Mouse (Mus musculus) stomach, embryonic 14.5 days (tissue): ENCODE data around the gene Ube2i. TPM values are rescaled to one million over a fixed set of nuclear protein-coding genes. Genes with fewer than 3 reads are reported as not detected.

Source experiments
- ATAC-seq: fragments of 200-750 bp; cut with Nextera tagmentation; 2 replicates; pipeline ENCODE4 v1.8.0; 2017; ENCODE audit warnings: low read depth, moderate TSS enrichment; ENCODE audit not compliant: insufficient number of reproducible peaks, insufficient read depth, low FRiP score
- H3K27ac ChIP-seq: fragments of 300-500 bp; sonication (generic); 2 replicates; pipeline ENCODE4 v1.5.1; 2014; ENCODE audit warnings: mild to moderate bottlenecking, low read length, moderate library complexity, mixed read lengths
- H3K27me3 ChIP-seq: fragments of 300-500 bp; sonication (generic); 2 replicates; pipeline ENCODE4 v1.6.1; 2014; ENCODE audit warnings: low read length, control low read depth, mixed read lengths; ENCODE audit not compliant: control insufficient read depth, insufficient read depth
- H3K36me3 ChIP-seq: fragments of 300-500 bp; sonication (generic); 2 replicates; pipeline ENCODE4 v1.6.1; 2014; ENCODE audit warnings: mild to moderate bottlenecking, control low read depth, low read length, moderate library complexity, mixed read lengths; ENCODE audit not compliant: control insufficient read depth, insufficient read depth
- H3K4me1 ChIP-seq: fragments of 300-500 bp; sonication (generic); 2 replicates; pipeline ENCODE4 v1.6.1; 2014; ENCODE audit warnings: low read length, control low read depth, mixed read lengths; ENCODE audit not compliant: control insufficient read depth, insufficient read depth
- H3K4me2 ChIP-seq: fragments of 300-500 bp; sonication (generic); replicated peaks from 2 replicates; pipeline ENCODE4 v1.6.1; 2014; ENCODE audit warnings: low read depth, low read length, control low read depth
- H3K4me3 ChIP-seq: fragments of 300-500 bp; sonication (generic); 2 replicates; pipeline ENCODE4 v1.5.1; 2014; ENCODE audit warnings: low read depth, low read length, control low read depth
- H3K9ac ChIP-seq: fragments of 300-500 bp; sonication (generic); replicated peaks from 2 replicates; pipeline ENCODE4 v1.6.1; 2014; ENCODE audit warnings: low read depth, mild to moderate bottlenecking, control low read depth, low read length, moderate library complexity, mixed read lengths
- H3K9me3 ChIP-seq: fragments of 300-500 bp; sonication (generic); 2 replicates; pipeline ENCODE4 v1.6.1; 2016; ENCODE audit warnings: low read depth, low read length, control low read depth; ENCODE audit not compliant: control insufficient read depth
- WGBS: fragments of 180-500 bp; shearing (Covaris S2); extraction: QIAGEN DNeasy Blood & Tissue Kit; methylation state at CpG from one replicate; pipeline ENCODE4 v1.1.7; 2014; 5-methylcytosine and 5-hydroxymethylcytosine counted together
- microRNA-seq: library from miRNA; unstranded; fragments of <30 nt; microRNA quantifications from one replicate; pipeline ENCODE4, GENCODE M21; 2016
- polyA plus RNA-seq: library from polyadenylated mRNA; unstranded; fragments of >200 nt; fragmentation: Nextera tagmentation; extraction: Ambion mirVana; gene quantifications from 2 replicates; pipeline ENCODE4 v1.2.1, GENCODE M21; 2014

The Ube2i gene
- polyA plus RNA-seq, 1 experiment from 2014 or later, result 592 TPM

- no peak overlapping the region for H3K4me3 ChIP-seq
- H3K36me3 ChIP-seq, result peaks cover 20% of the 10 kb centered on the region
- no peak overlapping the region for H3K27ac ChIP-seq
- H3K4me2 ChIP-seq, result no peak overlapping the region
- H3K9me3 ChIP-seq, result no peaks in the 10 kb centered on the region
- 93% methylated on average over 15 of the region's 15 CpGs for WGBS
- no peaks in the 10 kb centered on the region for H3K27me3 ChIP-seq
- peaks cover 4% of the 10 kb centered on the region; the same call in 1 of the 2 replicates for H3K4me1 ChIP-seq
- H3K9ac ChIP-seq, result no peak overlapping the region
- no peak for ATAC-seq
Observed at GRCm38 (mm10) chr17:25219492-25220295, 54.7 kb downstream of the Ube2i start.

GRCm38 (mm10) chr17:25218967-25219366 lies 55.5 kb downstream of the Ube2i start:
- H3K9me3 ChIP-seq, result no peaks in the 10 kb centered on the region
- WGBS, result 90% methylated on average over 9 of the region's 9 CpGs
- no peaks in the 10 kb centered on the region for H3K27me3 ChIP-seq
- H3K36me3 ChIP-seq, result peaks cover 23% of the 10 kb centered on the region
- no peak overlapping the region for H3K4me2 ChIP-seq
- H3K9ac ChIP-seq, result no peak overlapping the region
- H3K4me1 ChIP-seq, result peaks cover 4% of the 10 kb centered on the region; the same call in 1 of the 2 replicates
- no peak overlapping the region for H3K4me3 ChIP-seq
- ATAC-seq, result no peak
- H3K27ac ChIP-seq, result no peak overlapping the region

GRCm38 (mm10) chr17:25215431-25215830 lies 59.0 kb downstream of the Ube2i start:
- Histone ChIP-seq H3K27me3 (no peaks in the 10 kb centered on the region), H3K4me1 (no peaks in the 10 kb centered on the region), H3K4me3 (no peak overlapping the region), H3K36me3 (peaks cover 38% of the 10 kb centered on the region), H3K27ac (no peak overlapping the region), H3K4me2 (no peak overlapping the region), H3K9ac (no peak overlapping the region), H3K9me3 (no peaks in the 10 kb centered on the region)
- ATAC-seq, result no peak
- 82% methylated on average over 3 of the region's 3 CpGs for WGBS

Small RNA genes within 50 kb of the gene (microRNA-seq; reads per million reads assigned to microRNA genes)
- 2.1 reads per million for gene Mir3547

Other genes starting within 250 kb of the Ube2i start
- 21.6 TPM in 2 replicates for gene Tmem204, start 191.0 kb downstream of the Ube2i start, polyA plus RNA-seq
- gene Telo2, start 158.7 kb downstream of the Ube2i start, polyA plus RNA-seq, result 38.2 and 40.5 TPM in 2 replicates
- gene Ptx4, start 153.9 kb downstream of the Ube2i start, polyA plus RNA-seq, result 0.16 and 0.28 TPM in 2 replicates
- 19.7 and 20.4 TPM in 2 replicates for gene Clcn7, start 141.2 kb downstream of the Ube2i start, polyA plus RNA-seq
- gene Ccdc154, start 112.2 kb downstream of the Ube2i start, polyA plus RNA-seq, result 0.41 and 0.43 TPM in 2 replicates
- 3.3 and 4.2 TPM in 2 replicates for gene Gm38655, start 99.2 kb downstream of the Ube2i start, polyA plus RNA-seq
- gene BC003965, start 90.1 kb downstream of the Ube2i start, polyA plus RNA-seq, result 31.5 and 32.4 TPM in 2 replicates
- gene Unkl, start 86.2 kb downstream of the Ube2i start, polyA plus RNA-seq, result 5.7 and 6.8 TPM in 2 replicates
- gene Gnptg, start 34.5 kb downstream of the Ube2i start, polyA plus RNA-seq, result 44.3 and 44.4 TPM in 2 replicates
- 41.1 and 42.4 TPM in 2 replicates for gene Tsr3, start 34.5 kb downstream of the Ube2i start, polyA plus RNA-seq
- 2.3 and 3.9 TPM in 2 replicates for gene Baiap3, start 18.3 kb downstream of the Ube2i start, polyA plus RNA-seq
- 0.33 and 0.35 TPM in 2 replicates for gene Prss34, start 23.8 kb upstream of the Ube2i start, polyA plus RNA-seq
- not detected in 2 replicates for gene Prss28, start 34.0 kb upstream of the Ube2i start, polyA plus RNA-seq
- gene Prss29, start 44.0 kb upstream of the Ube2i start, polyA plus RNA-seq, result not detected in 2 replicates
- not detected in 2 replicates for gene Tpsab1, start 70.9 kb upstream of the Ube2i start, polyA plus RNA-seq
- gene Tpsb2, start 91.7 kb upstream of the Ube2i start, polyA plus RNA-seq, result 1.3 and 1.4 TPM in 2 replicates
- 0.69 and 0.98 TPM in 2 replicates for gene Tpsg1, start 94.7 kb upstream of the Ube2i start, polyA plus RNA-seq
- 6.1 and 6.6 TPM in 2 replicates for gene Cacna1h, start 159.2 kb upstream of the Ube2i start, polyA plus RNA-seq
- gene Tekt4, start 180.0 kb upstream of the Ube2i start, polyA plus RNA-seq, result not detected in 2 replicates
- gene Sstr5, start 222.7 kb upstream of the Ube2i start, polyA plus RNA-seq, result 0.25 TPM in 1 of 2 replicates, not detected in the other